Mouse (Mus musculus): ENCODE data around the gene Hao1. TPM values are rescaled to one million over a fixed set of nuclear protein-coding genes. Genes with fewer than 3 reads are reported as not detected.

Hao1 gene
- polyA plus RNA-seq, 1 experiment from 2014 or later = 0.08 TPM

GRCm38 (mm10) chr2:134527419-134528114, 26.6 kb downstream of the Hao1 start:
- Histone ChIP-seq H3K9ac (no peak overlapping the region), H3K9me3 (no peaks in the 10 kb centered on the region), H3K36me3 (replicated peaks) (no peaks in the 10 kb centered on the region), H3K4me3 (no peak overlapping the region), H3K27ac (no peak overlapping the region), H3K4me1 (0 out of 2 replicates have a peak, but pooled peaks cover 2% of the 10 kb centered on the region), H3K4me2 (no peak overlapping the region), H3K27me3 (replicated peaks) (no peaks in the 10 kb centered on the region)
- no peak for ATAC-seq (replicated peaks)
- 79% methylated on average over 11 of the region's 11 CpGs for WGBS

GRCm38 (mm10) chr2:134518042-134518441, 36.1 kb downstream of the Hao1 start:
- no peaks in the 10 kb centered on the region for H3K27me3 ChIP-seq (replicated peaks)
- H3K9me3 ChIP-seq = no peaks in the 10 kb centered on the region
- H3K4me3 ChIP-seq = no peak overlapping the region
- H3K9ac ChIP-seq = no peak overlapping the region
- H3K4me2 ChIP-seq = no peak overlapping the region
- no peak for ATAC-seq (replicated peaks)
- no peaks in the 10 kb centered on the region for H3K36me3 ChIP-seq (replicated peaks)
- no peaks in the 10 kb centered on the region for H3K4me1 ChIP-seq
- H3K27ac ChIP-seq = no peak overlapping the region

DNA sequence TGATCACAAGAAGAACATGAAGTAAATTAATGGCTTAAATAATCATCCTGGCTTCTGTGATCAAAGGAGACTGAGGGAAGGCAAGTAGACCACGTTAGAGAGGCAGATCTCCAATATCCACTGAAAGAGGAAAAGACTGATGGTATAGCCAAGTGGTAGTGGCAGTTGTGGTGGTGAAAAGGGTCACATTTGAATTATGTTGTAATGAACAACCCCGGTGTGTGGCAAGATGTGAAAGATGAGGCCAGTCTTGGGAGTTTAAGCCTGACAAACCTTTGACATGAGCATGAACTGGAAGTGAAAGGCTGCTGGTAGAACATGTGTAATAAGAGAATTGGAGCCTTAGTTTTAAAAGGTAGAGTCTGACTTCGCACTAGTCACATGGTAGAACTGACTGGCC, 54.4 kb downstream of the Hao1 start:
- H3K9ac ChIP-seq = no peak overlapping the region
- no peaks in the 10 kb centered on the region for H3K9me3 ChIP-seq
- no peaks in the 10 kb centered on the region for H3K36me3 ChIP-seq (replicated peaks)
- H3K4me2 ChIP-seq = no peak overlapping the region
- H3K4me1 ChIP-seq = 0 out of 2 replicates have a peak, but pooled peaks cover 4% of the 10 kb centered on the region
- no peak overlapping the region for H3K4me3 ChIP-seq
- no peaks in the 10 kb centered on the region for H3K27me3 ChIP-seq (replicated peaks)
- H3K27ac ChIP-seq = no peak overlapping the region
- ATAC-seq (replicated peaks) = no peak
- WGBS = 93% methylated on average over 3 of the region's 3 CpGs

DNA sequence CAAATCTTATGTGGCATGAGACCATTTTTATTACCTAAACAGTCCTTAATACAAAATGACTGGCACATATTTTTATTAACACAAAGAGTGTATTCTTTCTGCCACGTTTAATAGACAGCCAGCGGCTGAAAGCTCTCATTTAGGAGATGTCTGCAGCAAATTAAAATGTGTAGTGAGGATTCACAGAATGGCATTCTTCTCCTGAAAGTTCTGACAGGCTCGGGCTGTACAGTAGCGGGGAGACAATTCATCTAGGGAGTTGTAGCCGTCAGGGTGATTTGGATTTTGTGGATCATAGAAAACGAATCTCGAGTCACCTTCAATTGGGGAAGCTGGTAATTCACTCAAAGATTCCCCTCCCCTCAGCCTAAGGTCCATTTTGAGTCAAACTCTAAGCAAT, 55.7 kb downstream of the Hao1 start:
- no peaks in the 10 kb centered on the region for H3K36me3 ChIP-seq (replicated peaks)
- no peaks in the 10 kb centered on the region for H3K27me3 ChIP-seq (replicated peaks)
- H3K4me1 ChIP-seq = 0 out of 2 replicates have a peak, but pooled peaks cover 4% of the 10 kb centered on the region
- 38% methylated on average over 7 of the region's 7 CpGs for whole genome bisulfite sequencing
- H3K4me2 ChIP-seq = no peak overlapping the region
- H3K9me3 ChIP-seq = no peaks in the 10 kb centered on the region
- H3K27ac ChIP-seq = no peak overlapping the region
- H3K4me3 ChIP-seq = no peak overlapping the region
- ATAC-seq (replicated peaks) = peak; percentile 52; the same call in 1 of the 2 replicates
- no peak overlapping the region for H3K9ac ChIP-seq

DNA sequence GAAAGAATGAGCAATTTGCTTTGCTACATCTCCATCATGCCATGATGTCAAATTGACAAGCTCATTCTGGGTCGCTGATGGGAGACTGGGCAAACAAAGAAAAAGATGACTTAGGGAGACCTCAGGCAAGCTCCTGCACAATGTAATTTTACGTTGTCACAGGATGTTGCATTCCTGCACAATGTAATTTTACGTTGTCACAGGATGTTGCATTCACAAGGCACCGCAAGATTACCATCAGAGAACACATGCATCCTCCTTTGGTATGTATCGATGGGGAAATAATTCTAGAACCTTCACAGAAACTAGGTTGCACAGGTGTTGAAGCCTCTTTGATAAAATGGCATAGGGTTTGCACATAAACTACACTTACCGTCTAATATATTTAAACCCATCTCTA, 65.5 kb downstream of the Hao1 start:
- no peak for ATAC-seq (replicated peaks)
- Histone ChIP-seq H3K36me3 (replicated peaks) (no peaks in the 10 kb centered on the region), H3K9ac (no peak overlapping the region), H3K9me3 (no peaks in the 10 kb centered on the region), H3K4me1 (peaks cover 6% of the 10 kb centered on the region), H3K4me2 (no peak overlapping the region), H3K4me3 (no peak overlapping the region), H3K27ac (no peak overlapping the region), H3K27me3 (replicated peaks) (no peaks in the 10 kb centered on the region)
- 89% methylated on average over 6 of the region's 6 CpGs for WGBS

DNA sequence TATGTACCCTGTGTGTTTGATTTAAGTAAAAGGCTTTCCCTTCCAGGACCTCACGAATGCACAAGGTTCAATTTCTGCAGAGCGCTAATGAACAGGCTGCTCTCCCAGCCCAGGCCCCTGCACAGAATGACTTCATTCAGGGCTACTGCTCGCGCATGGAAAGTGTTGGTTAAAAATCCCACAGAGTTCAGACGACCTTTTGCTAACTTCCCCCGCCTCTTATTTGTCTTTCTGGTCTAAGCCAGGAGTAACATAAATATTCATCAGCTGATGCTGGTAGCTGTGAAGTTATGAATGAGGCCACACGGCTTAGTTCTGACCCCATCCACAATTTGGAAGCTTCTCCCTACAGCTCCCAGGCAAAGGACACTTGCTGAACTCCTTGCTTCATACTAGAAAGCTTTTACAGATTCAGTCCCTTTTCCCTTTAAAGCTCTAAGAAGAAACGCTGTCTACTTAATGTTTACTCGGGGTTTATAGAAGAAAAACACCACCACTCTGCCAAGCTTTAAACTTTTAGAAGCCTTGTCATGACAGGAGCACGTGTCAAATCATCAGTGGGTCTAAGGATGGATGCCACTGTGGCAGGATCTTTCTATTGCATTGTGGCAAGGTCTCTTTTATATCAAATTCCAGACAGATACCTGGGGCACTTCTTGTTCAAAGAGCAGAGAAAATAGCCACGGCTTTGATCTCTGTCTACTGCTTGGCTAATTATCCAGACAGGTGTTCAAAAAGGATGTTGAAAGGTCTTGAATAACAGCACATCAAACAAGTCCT, 67.9 kb downstream of the Hao1 start:
- no peak overlapping the region for H3K4me3 ChIP-seq
- peak; percentile 74 for ATAC-seq (replicated peaks)
- H3K36me3 ChIP-seq (replicated peaks) = no peaks in the 10 kb centered on the region
- no peaks in the 10 kb centered on the region for H3K9me3 ChIP-seq
- no peak overlapping the region for H3K27ac ChIP-seq
- H3K4me2 ChIP-seq = no peak overlapping the region
- H3K9ac ChIP-seq = no peak overlapping the region
- H3K27me3 ChIP-seq (replicated peaks) = no peaks in the 10 kb centered on the region
- peaks cover 6% of the 10 kb centered on the region for H3K4me1 ChIP-seq
- WGBS = 19% methylated on average over 11 of the region's 11 CpGs

DNA sequence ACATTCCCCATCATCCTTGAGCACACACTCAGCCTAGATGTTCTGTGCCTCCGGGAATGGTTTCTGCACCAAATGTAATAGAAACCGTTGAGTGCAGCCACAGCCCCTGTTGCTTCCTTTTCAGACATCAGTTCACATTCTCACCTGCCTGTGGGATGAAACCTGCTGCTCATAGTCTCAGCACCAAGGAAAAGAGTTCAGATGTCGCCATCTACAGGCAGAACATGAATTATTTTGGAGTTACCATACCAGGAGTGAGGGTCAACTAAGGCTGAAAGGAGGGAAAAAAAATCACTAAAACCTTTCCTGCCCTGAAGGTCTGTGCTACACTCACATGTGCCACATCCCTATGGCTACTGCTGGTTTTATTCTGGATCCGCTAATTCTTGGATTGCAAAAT, 71.5 kb downstream of the Hao1 start:
- Histone ChIP-seq H3K27ac (no peak overlapping the region), H3K4me1 (peaks cover 6% of the 10 kb centered on the region), H3K4me3 (no peak overlapping the region), H3K27me3 (replicated peaks) (no peaks in the 10 kb centered on the region), H3K9ac (no peak overlapping the region), H3K9me3 (no peaks in the 10 kb centered on the region), H3K36me3 (replicated peaks) (no peaks in the 10 kb centered on the region), H3K4me2 (no peak overlapping the region)
- ATAC-seq (replicated peaks) = peak; percentile 61
- WGBS = 35% methylated on average over 4 of the region's 4 CpGs

DNA sequence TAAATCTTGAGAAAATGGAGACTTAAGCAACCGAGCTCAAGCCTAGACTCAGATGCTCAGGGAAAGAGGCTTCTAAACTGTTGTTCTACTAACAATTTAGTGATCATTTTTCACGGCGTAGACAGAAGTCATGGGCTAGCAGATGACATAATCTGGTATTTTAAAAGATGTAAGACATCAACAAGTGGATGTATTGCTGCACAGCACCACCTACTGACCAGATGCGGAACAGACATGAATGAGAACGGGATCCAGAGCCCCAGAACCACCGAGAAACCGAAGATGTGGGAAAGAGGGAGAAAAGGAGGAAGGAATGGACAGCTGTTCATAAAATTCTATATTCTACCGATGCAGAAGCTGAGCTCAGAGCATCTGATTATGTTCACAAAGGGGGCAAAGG, 72.4 kb downstream of the Hao1 start:
- Histone ChIP-seq H3K4me3 (no peak overlapping the region), H3K27ac (no peak overlapping the region), H3K9ac (no peak overlapping the region), H3K9me3 (no peaks in the 10 kb centered on the region), H3K4me2 (no peak overlapping the region), H3K4me1 (peaks cover 6% of the 10 kb centered on the region), H3K27me3 (replicated peaks) (no peaks in the 10 kb centered on the region), H3K36me3 (replicated peaks) (no peaks in the 10 kb centered on the region)
- ATAC-seq (replicated peaks) = no peak
- 13% methylated on average over 8 of the region's 8 CpGs for WGBS

DNA sequence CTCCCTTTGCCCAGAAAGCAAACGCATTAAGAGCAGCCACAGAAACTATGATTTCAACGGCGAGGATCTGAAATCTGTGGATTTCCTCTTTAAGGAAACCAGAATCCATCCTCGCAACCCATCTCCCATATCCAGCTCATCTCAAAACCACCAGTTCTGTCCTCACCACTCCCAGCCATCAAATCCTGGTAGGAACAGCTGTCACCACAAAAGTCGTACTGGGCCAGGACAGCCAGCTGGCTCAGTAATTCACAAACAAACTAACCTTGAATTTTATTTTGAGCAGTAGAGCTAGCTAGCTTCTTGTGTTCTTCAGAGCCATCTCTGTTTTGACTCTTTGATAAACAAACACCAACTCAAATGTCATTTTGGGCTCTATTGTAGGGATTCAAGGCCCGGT, 73.0 kb downstream of the Hao1 start:
- WGBS = 95% methylated on average over 6 of the region's 6 CpGs
- H3K4me1 ChIP-seq = peaks cover 2% of the 10 kb centered on the region
- no peak for ATAC-seq (replicated peaks)

GRCm38 (mm10) chr2:134465132-134465531, 89.0 kb downstream of the Hao1 start:
- WGBS = 88% methylated on average over 2 of the region's 2 CpGs

More for the DNA sequence above, 73.0 kb downstream of the Hao1 start:
- no peaks in the 10 kb centered on the region for H3K9me3 ChIP-seq
- no peak overlapping the region for H3K4me2 ChIP-seq
- H3K36me3 ChIP-seq (replicated peaks) = no peaks in the 10 kb centered on the region
- H3K4me3 ChIP-seq = no peak overlapping the region
- no peak overlapping the region for H3K27ac ChIP-seq
- no peaks in the 10 kb centered on the region for H3K27me3 ChIP-seq (replicated peaks)
- H3K9ac ChIP-seq = no peak overlapping the region

GRCm38 (mm10) chr2:134462321-134462720, 91.8 kb downstream of the Hao1 start:
- no peak overlapping the region for H3K4me3 ChIP-seq
- H3K4me2 ChIP-seq = no peak overlapping the region
- H3K9me3 ChIP-seq = no peaks in the 10 kb centered on the region
- no peak overlapping the region for H3K9ac ChIP-seq
- no peak for ATAC-seq (replicated peaks)
- 89% methylated on average over 6 of the region's 6 CpGs for WGBS
- no peaks in the 10 kb centered on the region for H3K4me1 ChIP-seq
- no peaks in the 10 kb centered on the region for H3K27me3 ChIP-seq (replicated peaks)
- no peaks in the 10 kb centered on the region for H3K36me3 ChIP-seq (replicated peaks)
- H3K27ac ChIP-seq = no peak overlapping the region

More at GRCm38 (mm10) chr2:134465132-134465531, 89.0 kb downstream of the Hao1 start:
- no peaks in the 10 kb centered on the region for H3K4me1 ChIP-seq
- H3K27ac ChIP-seq = no peak overlapping the region
- ATAC-seq (replicated peaks) = no peak
- no peaks in the 10 kb centered on the region for H3K27me3 ChIP-seq (replicated peaks)
- no peaks in the 10 kb centered on the region for H3K36me3 ChIP-seq (replicated peaks)
- no peak overlapping the region for H3K4me3 ChIP-seq
- no peak overlapping the region for H3K4me2 ChIP-seq
- no peak overlapping the region for H3K9ac ChIP-seq
- no peaks in the 10 kb centered on the region for H3K9me3 ChIP-seq

- no peak overlapping the region for H3K9ac ChIP-seq
- no peaks in the 10 kb centered on the region for H3K27me3 ChIP-seq (replicated peaks)
- no peak overlapping the region for H3K4me3 ChIP-seq
- H3K4me2 ChIP-seq = no peak overlapping the region
- no peaks in the 10 kb centered on the region for H3K9me3 ChIP-seq
- H3K36me3 ChIP-seq (replicated peaks) = no peaks in the 10 kb centered on the region
- ATAC-seq (replicated peaks) = no peak
- WGBS = 75% methylated on average over 5 of the region's 5 CpGs
- peaks cover 4% of the 10 kb centered on the region; the same call in 1 of the 2 replicates for H3K4me1 ChIP-seq
- H3K27ac ChIP-seq = no peak overlapping the region
Measured at GRCm38 (mm10) chr2:134460831-134461230, 93.3 kb downstream of the Hao1 start.
